Comparison of ENCODE assay signal across 10 mouse cellular contexts in the genomic region with DNA sequence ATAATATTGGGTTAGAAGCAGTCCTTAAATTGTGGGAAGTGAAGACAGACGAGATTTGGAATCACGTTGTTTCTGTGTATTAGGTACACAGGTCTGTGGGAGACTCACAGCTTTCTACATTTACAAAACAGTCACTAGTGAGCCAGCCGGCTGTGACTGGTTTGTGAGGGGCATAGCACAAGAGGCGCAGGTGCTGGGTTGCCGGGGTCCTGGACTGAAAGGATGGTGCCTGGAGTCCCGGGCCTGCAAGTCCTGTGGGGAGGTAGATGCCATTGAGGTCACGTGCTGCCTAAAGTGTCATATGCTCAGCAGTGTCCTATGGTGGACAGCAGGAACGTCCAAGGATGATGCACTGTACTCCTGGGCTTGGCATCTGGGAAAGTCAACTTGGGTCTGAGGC. TPM values are rescaled to one million over a fixed set of nuclear protein-coding genes. Genes with fewer than 3 reads are reported as not detected.
A peak's percentile ranks its signal among the peaks of the same experiment; 100 is the strongest.
DNase-seq lines count a peak whose midpoint lies in the region; ATAC-seq lines count a peak whose summit lies in the region.
"Had no signal": no experiment of that assay in that cellular context is flagged by ENCODE, and none has a peak within 500 bp of the region (broad histone marks: within the 10 kb centered on the region; RNA-seq: fewer than 3 reads in every experiment).

No protein-coding gene starts in this region.

- no peaks in the 10 kb centered on the region for H3K9me3 ChIP-seq in embryonic facial prominence, embryonic 14.5 days (ENCODE audit: control insufficient read depth, low read length)
- H3K9me3 ChIP-seq in embryonic facial prominence, embryonic 10.5 days = no peaks in the 10 kb centered on the region
- H3K9me3 ChIP-seq in hindbrain, embryonic 13.5 days = no peaks in the 10 kb centered on the region
- no peaks in the 10 kb centered on the region for H3K9me3 ChIP-seq in hindbrain, embryonic 14.5 days (ENCODE audit: control insufficient read depth, low read length)
- H3K9me3 ChIP-seq in neural tube, embryonic 12.5 days = no peaks in the 10 kb centered on the region
- H3K9me3 ChIP-seq in neural tube, embryonic 13.5 days = no peaks in the 10 kb centered on the region
- H3K9me3 ChIP-seq: limb, embryonic 15.5 days had no signal

- H3K27ac ChIP-seq in embryonic facial prominence, embryonic 14.5 days (replicated peaks; ENCODE audit: low read depth, low read length) = no peak overlapping the region
- no peak overlapping the region; the same call in 1 of the 2 replicates for H3K27ac ChIP-seq in embryonic facial prominence, embryonic 10.5 days (replicated peaks)
- 0 out of 2 replicates have a peak overlapping the region, but pooled peaks have one; percentile 35 for H3K27ac ChIP-seq in hindbrain, embryonic 13.5 days
- no peak overlapping the region for H3K27ac ChIP-seq in hindbrain, embryonic 14.5 days
- no peak overlapping the region for H3K27ac ChIP-seq in neural tube, embryonic 12.5 days
- peak overlapping the region; percentile 28; the same call in 1 of the 2 replicates for H3K27ac ChIP-seq in neural tube, embryonic 13.5 days (replicated peaks)
- H3K27ac ChIP-seq: limb, embryonic 15.5 days had no signal

- no peaks in the 10 kb centered on the region for H3K36me3 ChIP-seq in embryonic facial prominence, embryonic 14.5 days (ENCODE audit: control insufficient read depth, insufficient read depth, low read length)
- H3K36me3 ChIP-seq in embryonic facial prominence, embryonic 10.5 days (replicated peaks) = no peaks in the 10 kb centered on the region; the same call in 1 of the 2 replicates
- H3K36me3 ChIP-seq in hindbrain, embryonic 13.5 days = no peaks in the 10 kb centered on the region
- no peaks in the 10 kb centered on the region for H3K36me3 ChIP-seq in hindbrain, embryonic 14.5 days (replicated peaks; ENCODE audit: control insufficient read depth, insufficient read depth)
- H3K36me3 ChIP-seq in neural tube, embryonic 12.5 days = no peaks in the 10 kb centered on the region
- no peaks in the 10 kb centered on the region for H3K36me3 ChIP-seq in neural tube, embryonic 13.5 days
- H3K36me3 ChIP-seq: limb, embryonic 15.5 days had no signal

- no peak overlapping the region for H3K4me3 ChIP-seq in embryonic facial prominence, embryonic 14.5 days (ENCODE audit: low read depth, low read length)
- H3K4me3 ChIP-seq in embryonic facial prominence, embryonic 10.5 days = no peak overlapping the region
- no peak overlapping the region for H3K4me3 ChIP-seq in hindbrain, embryonic 13.5 days
- H3K4me3 ChIP-seq in hindbrain, embryonic 14.5 days (replicated peaks; ENCODE audit: low read length) = no peak overlapping the region
- no peak overlapping the region for H3K4me3 ChIP-seq in neural tube, embryonic 12.5 days
- no peak overlapping the region for H3K4me3 ChIP-seq in neural tube, embryonic 13.5 days
- H3K4me3 ChIP-seq: limb, embryonic 15.5 days had no signal

- H3K27me3 ChIP-seq in embryonic facial prominence, embryonic 14.5 days (replicated peaks; ENCODE audit: control insufficient read depth, insufficient read depth, low read length) = no peaks in the 10 kb centered on the region
- no peaks in the 10 kb centered on the region for H3K27me3 ChIP-seq in embryonic facial prominence, embryonic 10.5 days (replicated peaks; ENCODE audit: low read depth, poor library complexity, severe bottlenecking)
- H3K27me3 ChIP-seq in hindbrain, embryonic 13.5 days = no peaks in the 10 kb centered on the region
- no peaks in the 10 kb centered on the region for H3K27me3 ChIP-seq in hindbrain, embryonic 14.5 days (ENCODE audit: control insufficient read depth, insufficient read depth, low read length)
- no peaks in the 10 kb centered on the region for H3K27me3 ChIP-seq in neural tube, embryonic 12.5 days (replicated peaks)
- H3K27me3 ChIP-seq in neural tube, embryonic 13.5 days = no peaks in the 10 kb centered on the region
- H3K27me3 ChIP-seq: limb, embryonic 15.5 days had no signal

- 38% methylated on average over 8 of the region's 8 CpGs for WGBS in embryonic facial prominence, embryonic 14.5 days
- 42% methylated on average over 8 of the region's 8 CpGs for WGBS in embryonic facial prominence, embryonic 10.5 days
- WGBS in hindbrain, embryonic 13.5 days = 38% methylated on average over 8 of the region's 8 CpGs
- WGBS in hindbrain, embryonic 14.5 days = 36% methylated on average over 8 of the region's 8 CpGs
- 22% methylated on average over 8 of the region's 8 CpGs for WGBS in neural tube, embryonic 12.5 days
- WGBS in neural tube, embryonic 13.5 days = 20% methylated on average over 8 of the region's 8 CpGs

- no peak for DNase-seq in embryonic facial prominence, embryonic 14.5 days (ENCODE audit: low spot score)
- no peak for DNase-seq in embryonic facial prominence, embryonic 10.5 days (ENCODE audit: low spot score)
- DNase-seq in hindbrain, embryonic 14.5 days (ENCODE audit: low spot score) = no peak
- DNase-seq in neural tube, embryonic 10.5 days (ENCODE audit: extremely low spot score, low spot score) = no peak
- DNase-seq in left cerebral cortex, adult 18-20 months (ENCODE audit: low spot score in 2 of 2) = no peak
- DNase-seq: gastrocnemius, postnatal 10 days had no signal

- no peak for ATAC-seq in embryonic facial prominence, embryonic 14.5 days (ENCODE audit: low read depth)
- ATAC-seq in hindbrain, embryonic 13.5 days (ENCODE audit: low FRiP score) = no peak
- ATAC-seq in hindbrain, embryonic 14.5 days (ENCODE audit: low FRiP score) = no peak
- no peak for ATAC-seq in neural tube, embryonic 12.5 days (ENCODE audit: low FRiP score, low read depth)
- no peak for ATAC-seq in neural tube, embryonic 13.5 days (ENCODE audit: low read depth)

- peaks cover 10% of the 10 kb centered on the region for H3K4me1 ChIP-seq in embryonic facial prominence, embryonic 14.5 days (ENCODE audit: control insufficient read depth, insufficient read depth, low read length)
- H3K4me1 ChIP-seq in embryonic facial prominence, embryonic 10.5 days = peaks cover 24% of the 10 kb centered on the region
- peaks cover 38% of the 10 kb centered on the region for H3K4me1 ChIP-seq in hindbrain, embryonic 13.5 days (replicated peaks)
- H3K4me1 ChIP-seq in hindbrain, embryonic 14.5 days (replicated peaks; ENCODE audit: control insufficient read depth, insufficient read depth, low read length) = peaks cover 10% of the 10 kb centered on the region
- H3K4me1 ChIP-seq in neural tube, embryonic 12.5 days = peaks cover 6% of the 10 kb centered on the region
- peaks cover 40% of the 10 kb centered on the region for H3K4me1 ChIP-seq in neural tube, embryonic 13.5 days (replicated peaks)
- H3K4me1 ChIP-seq: limb, embryonic 15.5 days had no signal

- H3K9ac ChIP-seq in embryonic facial prominence, embryonic 14.5 days (ENCODE audit: low read depth, low read length) = 0 out of 2 replicates have a peak overlapping the region, but pooled peaks have one; percentile 14
- H3K9ac ChIP-seq in hindbrain, embryonic 13.5 days = no peak overlapping the region
- no peak overlapping the region for H3K9ac ChIP-seq in hindbrain, embryonic 14.5 days
- H3K9ac ChIP-seq in neural tube, embryonic 12.5 days = peak overlapping the region; percentile 8; the same call in 1 of the 2 replicates
- H3K9ac ChIP-seq in neural tube, embryonic 13.5 days = no peak overlapping the region
- H3K9ac ChIP-seq: limb, embryonic 15.5 days had no signal

- H3K4me2 ChIP-seq in embryonic facial prominence, embryonic 14.5 days (ENCODE audit: low read depth, low read length) = no peak overlapping the region
- H3K4me2 ChIP-seq in hindbrain, embryonic 13.5 days = no peak overlapping the region
- no peak overlapping the region for H3K4me2 ChIP-seq in hindbrain, embryonic 14.5 days (replicated peaks)
- no peak overlapping the region for H3K4me2 ChIP-seq in neural tube, embryonic 12.5 days (replicated peaks)
- no peak overlapping the region for H3K4me2 ChIP-seq in neural tube, embryonic 13.5 days
- H3K4me2 ChIP-seq: limb, embryonic 15.5 days had no signal

RNA-seq across cellular contexts. Expression of gene Ccdc12, which starts 10.1 kb away (rescaled TPM):
- polyA plus RNA-seq in embryonic facial prominence, embryonic 14.5 days (2014; fragmentation: Nextera tagmentation; extraction: Ambion mirVana) = 104 and 107 TPM in 2 replicates
- polyA plus RNA-seq in embryonic facial prominence, embryonic 10.5 days (2016; fragmentation: Nextera tagmentation; extraction: Ambion mirVana) = 174 and 177 TPM in 2 replicates
- polyA plus RNA-seq in hindbrain, embryonic 13.5 days (2015; fragmentation: Nextera tagmentation; extraction: Ambion mirVana) = 122 TPM in 2 replicates
- polyA plus RNA-seq in hindbrain, embryonic 14.5 days (2014; fragmentation: Nextera tagmentation; extraction: Ambion mirVana) = 84.6 and 97.6 TPM in 2 replicates
- polyA plus RNA-seq in neural tube, embryonic 12.5 days (2016; fragmentation: Nextera tagmentation; extraction: Ambion mirVana) = 125 and 133 TPM in 2 replicates
- 105 and 118 TPM in 2 replicates for polyA plus RNA-seq in neural tube, embryonic 13.5 days (2015; fragmentation: Nextera tagmentation; extraction: Ambion mirVana)
- total RNA-seq in left cerebral cortex, adult 18-20 months (2021) = 10 to 100 TPM; 47.2 to 53.9 TPM

RNA-seq across cellular contexts. Expression of gene Nbeal2, which starts 12.4 kb away (rescaled TPM):
- 2.0 and 3.6 TPM in 2 replicates for polyA plus RNA-seq in embryonic facial prominence, embryonic 14.5 days (2014; fragmentation: Nextera tagmentation; extraction: Ambion mirVana)
- polyA plus RNA-seq in embryonic facial prominence, embryonic 10.5 days (2016; fragmentation: Nextera tagmentation; extraction: Ambion mirVana) = 1.9 and 2.0 TPM in 2 replicates
- polyA plus RNA-seq in hindbrain, embryonic 13.5 days (2015; fragmentation: Nextera tagmentation; extraction: Ambion mirVana) = 2.4 TPM in 2 replicates
- polyA plus RNA-seq in hindbrain, embryonic 14.5 days (2014; fragmentation: Nextera tagmentation; extraction: Ambion mirVana) = 2.2 and 4.0 TPM in 2 replicates
- 1.6 and 2.6 TPM in 2 replicates for polyA plus RNA-seq in neural tube, embryonic 12.5 days (2016; fragmentation: Nextera tagmentation; extraction: Ambion mirVana)
- 1.8 and 2.2 TPM in 2 replicates for polyA plus RNA-seq in neural tube, embryonic 13.5 days (2015; fragmentation: Nextera tagmentation; extraction: Ambion mirVana)
- 10 to 100 TPM in 1 of 2 experiments, 1 to 10 TPM in 1; 9.6 to 12.2 TPM for total RNA-seq in left cerebral cortex, adult 18-20 months (2021)

RNA-seq across cellular contexts. Expression of gene Nradd, which starts 42.1 kb away (rescaled TPM):
- 21.2 and 30.4 TPM in 2 replicates for polyA plus RNA-seq in embryonic facial prominence, embryonic 14.5 days (2014; fragmentation: Nextera tagmentation; extraction: Ambion mirVana)
- polyA plus RNA-seq in embryonic facial prominence, embryonic 10.5 days (2016; fragmentation: Nextera tagmentation; extraction: Ambion mirVana) = 37.8 and 39.3 TPM in 2 replicates
- 34.9 and 38.0 TPM in 2 replicates for polyA plus RNA-seq in hindbrain, embryonic 13.5 days (2015; fragmentation: Nextera tagmentation; extraction: Ambion mirVana)
- 16.4 and 16.8 TPM in 2 replicates for polyA plus RNA-seq in hindbrain, embryonic 14.5 days (2014; fragmentation: Nextera tagmentation; extraction: Ambion mirVana)
- 41.2 and 42.7 TPM in 2 replicates for polyA plus RNA-seq in neural tube, embryonic 12.5 days (2016; fragmentation: Nextera tagmentation; extraction: Ambion mirVana)
- polyA plus RNA-seq in neural tube, embryonic 13.5 days (2015; fragmentation: Nextera tagmentation; extraction: Ambion mirVana) = 38.0 and 39.3 TPM in 2 replicates
- 1 to 10 TPM; 2.2 to 2.9 TPM for total RNA-seq in left cerebral cortex, adult 18-20 months (2021)

Comparison
In these comparisons a context has a peak if more than half of its experiments do, and no peak if none do; other contexts are left out.
1. H3K27ac ChIP-seq: peak in hindbrain, embryonic 13.5 days (single experiment) and neural tube, embryonic 13.5 days (single experiment); none in embryonic facial prominence, embryonic 14.5 days (single experiment), embryonic facial prominence, embryonic 10.5 days (single experiment), hindbrain, embryonic 14.5 days (single experiment) and neural tube, embryonic 12.5 days (single experiment).
2. H3K9ac ChIP-seq: peak in embryonic facial prominence, embryonic 14.5 days (single experiment) and neural tube, embryonic 12.5 days (single experiment); none in hindbrain, embryonic 13.5 days (single experiment), hindbrain, embryonic 14.5 days (single experiment) and neural tube, embryonic 13.5 days (single experiment).